Mouse (Mus musculus): ENCODE data around the gene Gpr19. TPM values are rescaled to one million over a fixed set of nuclear protein-coding genes. Genes with fewer than 3 reads are reported as not detected.

The Gpr19 gene
- polyA plus RNA-seq, 1 experiment from 2014 or later: 4.6 TPM

DNA sequence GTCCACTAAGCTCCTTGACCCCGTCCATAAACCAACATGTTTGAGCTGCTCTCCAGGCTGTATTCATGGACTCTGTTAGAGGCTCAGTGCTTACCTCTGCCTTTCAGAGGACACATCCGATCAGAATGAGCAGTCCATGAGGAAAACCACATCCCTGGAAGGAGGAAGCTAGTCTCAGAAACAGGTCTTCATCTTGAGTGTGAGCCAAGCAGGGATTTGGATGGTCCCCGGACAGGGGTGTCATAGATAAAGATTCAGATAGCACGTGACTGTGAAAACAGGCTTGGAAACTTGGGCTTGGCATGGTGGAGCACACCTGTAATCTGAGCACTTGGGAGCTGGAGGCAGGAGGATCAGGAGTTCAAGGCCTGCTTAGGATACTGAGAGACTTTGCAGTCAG lies 31.5 kb upstream of the Gpr19 start:
- TF ChIP-seq CTCF (IDR thresholded peaks at IDR 0.05; ENCODE audit: low read depth) (no peak), EP300 (IDR thresholded peaks at IDR 0.05; ENCODE audit: low read depth) (no peak)
- Histone ChIP-seq H3K27me3 (ENCODE audit: insufficient read depth, low read length) (no peaks in the 10 kb centered on the region), H3K27ac (ENCODE audit: low read depth) (peak overlapping the region; percentile 98; the same call in 1 of the 2 replicates), H3K9me3 (ENCODE audit: low read length) (no peaks in the 10 kb centered on the region), H3K36me3 (replicated peaks; ENCODE audit: insufficient read depth, low read length) (peaks cover 2% of the 10 kb centered on the region; the same call in 1 of the 2 replicates), H3K9ac (replicated peaks) (peak overlapping the region; percentile 93), H3K4me3 (ENCODE audit: low read depth, low read length) (peak overlapping the region; percentile 73), H3K4me1 (ENCODE audit: insufficient read depth) (peaks cover 15% of the 10 kb centered on the region), H3K4me2 (ENCODE audit: low read depth, low read length) (peak overlapping the region; percentile 90)
- DNase-seq (no peak), ATAC-seq (no peak)
- WGBS (ENCODE audit: insufficient replicate concordance): 29% methylated on average over 4 of the region's 4 CpGs

DNA sequence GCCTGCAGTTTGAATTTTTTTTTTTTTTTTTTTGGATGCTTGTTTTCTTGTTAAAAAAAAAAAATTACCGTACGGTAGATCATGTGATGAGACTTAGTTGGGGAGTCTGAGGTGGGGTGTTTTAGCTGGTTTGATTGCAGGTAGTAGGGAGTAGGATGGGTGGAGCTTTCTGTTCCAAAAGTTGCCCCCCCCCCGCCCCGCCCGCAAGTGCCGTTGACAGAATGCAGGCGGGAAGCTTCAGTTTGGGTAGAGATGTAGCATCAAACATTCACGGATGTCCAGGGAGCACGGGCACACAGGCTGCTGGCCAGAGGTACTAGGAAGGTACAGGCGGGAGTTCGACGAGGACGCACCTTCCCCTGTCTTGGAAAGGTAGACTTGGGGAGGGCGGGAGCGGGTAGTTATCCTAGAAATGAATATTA lies 30.5 kb upstream of the Gpr19 start:
- DNase-seq: peak; percentile 71

DNA sequence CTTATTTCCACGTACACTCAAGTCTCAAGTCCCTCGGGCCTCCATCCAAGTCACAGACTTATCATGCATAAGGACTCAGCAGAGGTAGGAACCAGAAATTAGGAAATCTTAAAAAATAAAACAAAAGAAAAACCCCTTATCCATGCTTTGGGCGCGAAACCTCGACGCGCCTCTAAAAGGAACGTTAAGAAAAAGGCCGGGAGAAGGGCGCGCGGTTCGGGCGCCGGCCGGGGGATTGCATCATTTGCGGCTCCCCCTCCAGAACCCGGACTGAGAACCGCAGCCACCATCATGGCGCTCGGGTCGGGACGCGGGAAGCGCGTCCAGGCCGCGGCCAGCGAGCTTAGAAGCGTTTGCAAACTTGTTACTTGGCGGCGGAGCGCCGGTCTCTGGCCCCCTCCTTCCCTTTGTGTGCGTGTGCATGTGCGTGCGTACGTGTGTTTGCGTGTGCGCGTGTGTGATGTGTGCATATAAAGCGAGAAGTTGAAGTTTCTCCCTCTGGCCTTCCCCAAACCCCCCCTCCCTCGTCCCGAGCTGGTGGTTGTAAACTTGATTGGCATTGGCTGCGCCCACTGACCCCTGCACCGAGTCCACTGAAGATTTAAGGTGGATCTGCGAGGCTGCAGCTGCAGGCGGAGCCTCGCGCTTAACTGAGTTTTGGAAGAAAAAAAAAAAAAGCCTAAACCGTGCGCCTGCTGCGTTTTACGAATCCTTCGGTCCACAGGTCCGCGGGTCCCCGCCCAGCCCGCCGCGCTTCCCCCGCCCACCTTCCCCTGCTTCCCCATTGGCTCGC lies 29.9 kb upstream of the Gpr19 start:
- TF ChIP-seq EP300 (IDR thresholded peaks at IDR 0.05; ENCODE audit: low read depth) (peak; percentile 25; the same call in 1 of the 2 replicates), CTCF (IDR thresholded peaks at IDR 0.05; ENCODE audit: low read depth) (no peak)

More for the DNA sequence above, 30.5 kb upstream of the Gpr19 start:
- H3K4me1 ChIP-seq (ENCODE audit: insufficient read depth): peaks cover 19% of the 10 kb centered on the region
- TF ChIP-seq EP300 (IDR thresholded peaks at IDR 0.05; ENCODE audit: low read depth): no peak
- no peak for TF ChIP-seq CTCF (IDR thresholded peaks at IDR 0.05; ENCODE audit: low read depth)
- peaks cover 3% of the 10 kb centered on the region for H3K36me3 ChIP-seq (replicated peaks; ENCODE audit: insufficient read depth, low read length)
- H3K4me3 ChIP-seq (ENCODE audit: low read depth, low read length): peak overlapping the region; percentile 73
- no peaks in the 10 kb centered on the region for H3K9me3 ChIP-seq (ENCODE audit: low read length)
- peak; percentile 44 for ATAC-seq
- peak overlapping the region; percentile 98 for H3K27ac ChIP-seq (ENCODE audit: low read depth)
- WGBS (ENCODE audit: insufficient replicate concordance): under 1% methylated on average over 15 of the region's 15 CpGs
- H3K4me2 ChIP-seq (ENCODE audit: low read depth, low read length): peak overlapping the region; percentile 90
- no peaks in the 10 kb centered on the region for H3K27me3 ChIP-seq (ENCODE audit: insufficient read depth, low read length)
- peak overlapping the region; percentile 93 for H3K9ac ChIP-seq (replicated peaks)

DNA sequence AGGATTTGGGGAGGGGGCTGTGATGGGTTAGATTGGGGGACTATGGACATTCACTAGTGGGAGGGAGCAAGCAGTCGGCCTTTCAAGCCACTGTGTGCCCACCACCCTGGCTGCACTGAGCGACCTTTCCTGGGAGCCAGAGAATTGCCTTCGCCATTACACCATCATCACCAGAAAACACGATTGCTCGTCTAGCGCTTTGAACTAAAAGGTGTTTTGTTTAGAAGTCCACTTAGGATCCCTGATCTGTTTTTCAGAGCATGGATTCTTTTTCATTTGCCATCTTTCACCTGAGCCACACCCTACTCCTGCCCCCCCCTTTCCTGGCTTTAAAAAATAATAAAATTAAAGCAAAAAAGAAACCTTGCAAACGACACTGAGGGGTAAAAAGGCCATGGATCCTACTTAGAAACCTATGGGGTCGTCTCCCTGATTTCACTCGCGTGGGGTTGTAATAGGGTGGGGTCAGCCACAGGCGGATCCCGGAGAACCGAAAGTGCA lies 29.3 kb upstream of the Gpr19 start:
- Histone ChIP-seq H3K27ac (ENCODE audit: low read depth) (peak overlapping the region; percentile 98), H3K9me3 (ENCODE audit: low read length) (no peaks in the 10 kb centered on the region), H3K4me2 (ENCODE audit: low read depth, low read length) (peak overlapping the region; percentile 90), H3K4me1 (ENCODE audit: insufficient read depth) (peaks cover 17% of the 10 kb centered on the region), H3K36me3 (replicated peaks; ENCODE audit: insufficient read depth, low read length) (peaks cover 12% of the 10 kb centered on the region), H3K4me3 (ENCODE audit: low read depth, low read length) (peak overlapping the region; percentile 73), H3K9ac (replicated peaks) (peak overlapping the region; percentile 93), H3K27me3 (ENCODE audit: insufficient read depth, low read length) (no peaks in the 10 kb centered on the region)
- TF ChIP-seq EP300 (IDR thresholded peaks at IDR 0.05; ENCODE audit: low read depth): no peak
- no peak for TF ChIP-seq CTCF (IDR thresholded peaks at IDR 0.05; ENCODE audit: low read depth)
- no peak for DNase-seq
- WGBS (ENCODE audit: insufficient replicate concordance): 1% methylated on average over 13 of the region's 13 CpGs
- ATAC-seq: no peak; the same call in 1 of the 2 replicates

More for the DNA sequence above, 29.9 kb upstream of the Gpr19 start:
- ATAC-seq (peak; percentile 83), DNase-seq (peak; percentile 93)
- H3K27ac ChIP-seq (ENCODE audit: low read depth): peak overlapping the region; percentile 98
- H3K27me3 ChIP-seq (ENCODE audit: insufficient read depth, low read length): no peaks in the 10 kb centered on the region
- H3K36me3 ChIP-seq (replicated peaks; ENCODE audit: insufficient read depth, low read length): peaks cover 7% of the 10 kb centered on the region
- H3K4me2 ChIP-seq (ENCODE audit: low read depth, low read length): peak overlapping the region; percentile 90
- H3K9ac ChIP-seq (replicated peaks): peak overlapping the region; percentile 93
- H3K4me3 ChIP-seq (ENCODE audit: low read depth, low read length): peak overlapping the region; percentile 73
- H3K9me3 ChIP-seq (ENCODE audit: low read length): no peaks in the 10 kb centered on the region
- under 1% methylated on average over 63 of the region's 63 CpGs for WGBS (ENCODE audit: insufficient replicate concordance)
- H3K4me1 ChIP-seq (ENCODE audit: insufficient read depth): peaks cover 22% of the 10 kb centered on the region

DNA sequence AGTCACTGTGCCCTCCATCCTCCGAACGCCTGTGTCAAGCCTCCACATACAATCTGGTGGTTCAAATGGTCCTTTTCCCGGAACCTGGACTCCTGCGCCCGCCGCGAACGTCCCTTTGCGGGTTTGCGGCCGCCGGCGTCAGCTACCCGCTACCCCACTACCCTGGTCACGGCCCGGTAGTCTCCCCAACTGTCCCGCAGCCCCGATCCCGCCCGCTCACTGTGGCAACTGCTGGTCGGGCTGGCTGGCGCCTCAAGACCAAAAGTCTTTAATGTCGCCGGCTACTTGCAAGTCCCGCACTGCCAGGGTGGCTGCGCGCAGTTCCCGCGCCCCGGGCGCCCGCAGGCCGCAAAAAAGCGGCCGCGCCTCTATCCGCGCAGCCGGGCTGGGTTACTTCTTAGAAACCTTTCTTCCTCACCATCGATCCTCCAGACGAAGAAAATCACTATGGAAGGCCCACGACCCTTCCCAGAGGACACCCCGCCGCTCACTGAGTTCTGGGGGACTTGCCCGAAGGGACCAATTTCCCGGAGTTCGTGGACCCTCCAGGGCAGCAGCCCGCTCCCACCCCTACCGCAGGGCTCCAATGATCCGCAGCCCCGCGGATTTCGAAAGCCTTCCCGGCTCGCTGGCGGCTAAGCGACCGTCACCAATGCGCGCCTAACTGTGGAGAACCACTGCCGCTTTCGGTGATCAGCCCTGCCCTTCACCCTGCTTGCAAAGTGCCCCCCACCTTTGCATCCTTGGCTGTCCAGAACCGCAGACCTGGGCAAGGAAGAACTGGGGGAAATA lies 28.6 kb upstream of the Gpr19 start:
- H3K4me3 ChIP-seq (ENCODE audit: low read depth, low read length): peak overlapping the region; percentile 73
- peak overlapping the region; percentile 93 for H3K9ac ChIP-seq (replicated peaks)
- H3K4me2 ChIP-seq (ENCODE audit: low read depth, low read length): peak overlapping the region; percentile 90
- no peaks in the 10 kb centered on the region for H3K9me3 ChIP-seq (ENCODE audit: low read length)
- H3K4me1 ChIP-seq (ENCODE audit: insufficient read depth): peaks cover 16% of the 10 kb centered on the region
- TF ChIP-seq CTCF (IDR thresholded peaks at IDR 0.05; ENCODE audit: low read depth): no peak
- TF ChIP-seq EP300 (IDR thresholded peaks at IDR 0.05; ENCODE audit: low read depth): no peak
- DNase-seq (peak; percentile 78), ATAC-seq (peak; percentile 30)
- H3K27me3 ChIP-seq (ENCODE audit: insufficient read depth, low read length): no peaks in the 10 kb centered on the region
- WGBS (ENCODE audit: insufficient replicate concordance): under 1% methylated on average over 63 of the region's 63 CpGs
- H3K27ac ChIP-seq (ENCODE audit: low read depth): peak overlapping the region; percentile 98
- H3K36me3 ChIP-seq (replicated peaks; ENCODE audit: insufficient read depth, low read length): peaks cover 12% of the 10 kb centered on the region

- H3K4me2 ChIP-seq (ENCODE audit: low read depth, low read length): peak overlapping the region; percentile 90
- peak overlapping the region; percentile 98 for H3K27ac ChIP-seq (ENCODE audit: low read depth)
- H3K9me3 ChIP-seq (ENCODE audit: low read length): no peaks in the 10 kb centered on the region
- peaks cover 16% of the 10 kb centered on the region for H3K4me1 ChIP-seq (ENCODE audit: insufficient read depth)
- peak overlapping the region; percentile 93 for H3K9ac ChIP-seq (replicated peaks)
- no peak for TF ChIP-seq CTCF (IDR thresholded peaks at IDR 0.05; ENCODE audit: low read depth)
- H3K27me3 ChIP-seq (ENCODE audit: insufficient read depth, low read length): no peaks in the 10 kb centered on the region
- H3K36me3 ChIP-seq (replicated peaks; ENCODE audit: insufficient read depth, low read length): peaks cover 12% of the 10 kb centered on the region
- DNase-seq: no peak
- 27% methylated on average over 3 of the region's 3 CpGs for WGBS (ENCODE audit: insufficient replicate concordance)
- peak overlapping the region; percentile 73 for H3K4me3 ChIP-seq (ENCODE audit: low read depth, low read length)
- ATAC-seq: no peak
Measured at GRCm38 (mm10) chr6:134926338-134926705, 27.9 kb upstream of the Gpr19 start.

Data from liver, postnatal 0 days (tissue).